Mouse (Mus musculus): Measurements from ENCODE around the gene Gab3.

Gene Gab3

GRCm38 (mm10) chrX:75084774-75085508 is at the start of gene Gab3:
Gene Gab3, minus strand, starts transcription at chrX:75085458.
- no peak for DNase-seq

- peak; percentile 60 for DNase-seq
Observed at GRCm38 (mm10) chrX:75130467-75131160, 45.4 kb upstream of the Gab3 start, which contains the start of gene Mpp1. Gene Mpp1, minus strand, starts transcription at chrX:75131016.

GRCm38 (mm10) chrX:75129474-75129873 is 44.2 kb upstream of the Gab3 start:
- DNase-seq: no peak

GRCm38 (mm10) chrX:75128333-75128980 is 43.2 kb upstream of the Gab3 start:
- DNase-seq: peak; percentile 11

GRCm38 (mm10) chrX:75126893-75127292 is 41.6 kb upstream of the Gab3 start:
- DNase-seq: no peak

- no peak for DNase-seq
Observed at GRCm38 (mm10) chrX:75125606-75126005, 40.3 kb upstream of the Gab3 start.

GRCm38 (mm10) chrX:75115550-75115949 is 30.3 kb upstream of the Gab3 start:
- DNase-seq: no peak

GRCm38 (mm10) chrX:75102293-75102692 is 17.0 kb upstream of the Gab3 start:
- DNase-seq: no peak

GRCm38 (mm10) chrX:75098799-75099198 is 13.5 kb upstream of the Gab3 start:
- DNase-seq: no peak

- no peak for DNase-seq
Observed at GRCm38 (mm10) chrX:75096163-75096770, 11.0 kb upstream of the Gab3 start.

GRCm38 (mm10) chrX:75095369-75096162 is 10.3 kb upstream of the Gab3 start, which contains the start of gene Dkc1:
Gene Dkc1, plus strand, starts transcription at chrX:75095854.
- peak; percentile 89 for DNase-seq

GRCm38 (mm10) chrX:75085654-75086053 is 396 bp upstream of the Gab3 start:
- DNase-seq: no peak

GRCm38 (mm10) chrX:75083982-75084773 is 1.1 kb downstream of the Gab3 start:
- peak; percentile 24 for DNase-seq

GRCm38 (mm10) chrX:75082351-75082750 is 2.9 kb downstream of the Gab3 start:
- no peak for DNase-seq

- DNase-seq: no peak
Observed at GRCm38 (mm10) chrX:75056120-75056775, 29.0 kb downstream of the Gab3 start.

GRCm38 (mm10) chrX:75046921-75047635 is 38.2 kb downstream of the Gab3 start:
- DNase-seq: no peak

- no peak for DNase-seq
Observed at GRCm38 (mm10) chrX:75045931-75046330, 39.3 kb downstream of the Gab3 start.

GRCm38 (mm10) chrX:75044595-75044994 is 40.7 kb downstream of the Gab3 start:
- no peak for DNase-seq

GRCm38 (mm10) chrX:75036626-75037025 is 48.6 kb downstream of the Gab3 start:
- DNase-seq: no peak

- no peak for DNase-seq
Observed at GRCm38 (mm10) chrX:75035162-75035561, 50.1 kb downstream of the Gab3 start.
